Mouse (Mus musculus): ENCODE data around the gene Dip2c. TPM values are rescaled to one million over a fixed set of nuclear protein-coding genes. Genes with fewer than 3 reads are reported as not detected.

The Dip2c gene
- polyA plus RNA-seq, 1 experiment from 2014 or later: 11.7 TPM

DNA sequence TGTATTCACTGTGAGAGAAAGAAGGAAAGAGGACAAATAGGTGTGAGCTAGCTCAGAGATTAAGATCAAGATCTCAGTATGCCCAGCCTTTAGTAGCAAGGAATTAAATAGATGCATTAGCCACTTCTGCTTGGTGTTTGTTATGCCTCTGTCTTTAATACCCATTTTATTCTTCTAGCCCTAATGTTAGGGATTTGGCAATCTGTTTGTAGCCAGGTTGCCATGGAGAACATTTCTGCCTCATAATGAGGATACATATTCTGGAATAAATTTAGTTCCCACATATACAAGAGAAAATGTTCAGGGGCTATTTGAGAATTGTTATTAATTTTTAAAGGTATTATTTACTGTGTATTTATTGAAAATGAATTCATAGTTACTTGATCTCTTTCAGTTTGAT lies 374.3 kb downstream of the Dip2c start:
- H3K4me3 ChIP-seq (ENCODE audit: low read depth, low read length): no peak overlapping the region

DNA sequence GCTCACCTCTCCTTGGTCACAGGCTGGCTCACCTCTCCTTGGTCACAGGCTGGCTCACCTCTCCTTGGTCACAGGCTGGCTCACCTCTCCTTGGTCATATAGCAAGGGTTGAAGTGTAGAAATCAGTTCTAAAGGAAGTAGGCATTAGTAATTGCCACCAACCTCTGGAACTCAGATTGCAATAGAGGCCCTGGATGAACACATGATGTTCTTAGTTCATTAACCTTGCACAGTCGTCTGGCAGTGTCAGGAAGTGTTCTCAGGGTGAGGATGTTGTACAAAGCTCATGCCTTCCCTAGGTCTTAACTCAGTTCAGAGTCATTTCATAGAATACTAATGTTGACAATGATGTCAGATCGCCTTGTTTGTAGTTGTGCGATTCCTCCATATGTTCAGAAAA lies 376.7 kb downstream of the Dip2c start:
- Histone ChIP-seq H3K4me3 (ENCODE audit: low read depth, low read length) (no peak overlapping the region), H3K4me1 (ENCODE audit: control insufficient read depth, insufficient read depth, low read length) (no peaks in the 10 kb centered on the region), H3K9ac (ENCODE audit: low read depth, low read length) (no peak overlapping the region), H3K9me3 (ENCODE audit: control insufficient read depth, low read length) (no peaks in the 10 kb centered on the region), H3K36me3 (ENCODE audit: control insufficient read depth, insufficient read depth, low read length) (peaks cover 12% of the 10 kb centered on the region; the same call in 1 of the 2 replicates), H3K27ac (replicated peaks; ENCODE audit: low read depth, low read length) (no peak overlapping the region), H3K27me3 (replicated peaks; ENCODE audit: control insufficient read depth, insufficient read depth, low read length) (no peaks in the 10 kb centered on the region), H3K4me2 (ENCODE audit: low read depth, low read length) (no peak overlapping the region)
- no peak for ATAC-seq (ENCODE audit: low read depth)
- DNase-seq (ENCODE audit: low spot score): no peak
- WGBS: 78% methylated on average over 3 of the region's 3 CpGs

More for the DNA sequence above, 374.3 kb downstream of the Dip2c start:
- Histone ChIP-seq H3K4me2 (ENCODE audit: low read depth, low read length) (no peak overlapping the region), H3K27ac (replicated peaks; ENCODE audit: low read depth, low read length) (no peak overlapping the region), H3K9me3 (ENCODE audit: control insufficient read depth, low read length) (no peaks in the 10 kb centered on the region), H3K9ac (ENCODE audit: low read depth, low read length) (no peak overlapping the region), H3K4me1 (ENCODE audit: control insufficient read depth, insufficient read depth, low read length) (no peaks in the 10 kb centered on the region), H3K36me3 (ENCODE audit: control insufficient read depth, insufficient read depth, low read length) (peaks cover 6% of the 10 kb centered on the region; the same call in 1 of the 2 replicates), H3K27me3 (replicated peaks; ENCODE audit: control insufficient read depth, insufficient read depth, low read length) (no peaks in the 10 kb centered on the region)
- ATAC-seq (ENCODE audit: low read depth): no peak
- no peak for DNase-seq (ENCODE audit: low spot score)

DNA sequence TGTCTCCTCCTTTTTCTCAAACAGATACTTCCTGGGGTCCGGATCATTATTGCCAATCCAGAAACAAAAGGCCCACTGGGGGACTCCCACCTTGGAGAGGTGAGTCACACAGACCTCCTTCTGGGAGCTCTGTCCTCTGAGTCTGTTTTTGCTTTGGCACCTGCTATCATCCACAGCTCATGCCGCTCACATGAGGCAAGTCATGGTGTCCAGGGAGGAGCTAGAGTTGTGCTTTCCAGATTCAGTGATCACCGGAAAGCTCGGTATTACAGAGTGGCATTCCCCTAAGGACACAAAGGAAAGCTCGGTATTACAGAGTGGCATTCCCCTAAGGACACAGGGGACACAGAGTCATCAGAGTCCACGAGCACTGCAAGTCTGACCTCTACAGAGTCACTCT lies 380.3 kb downstream of the Dip2c start:
- Histone ChIP-seq H3K27me3 (replicated peaks; ENCODE audit: control insufficient read depth, insufficient read depth, low read length) (no peaks in the 10 kb centered on the region), H3K4me1 (ENCODE audit: control insufficient read depth, insufficient read depth, low read length) (no peaks in the 10 kb centered on the region), H3K27ac (replicated peaks; ENCODE audit: low read depth, low read length) (no peak overlapping the region), H3K4me3 (ENCODE audit: low read depth, low read length) (no peak overlapping the region), H3K4me2 (ENCODE audit: low read depth, low read length) (no peak overlapping the region), H3K9me3 (ENCODE audit: control insufficient read depth, low read length) (no peaks in the 10 kb centered on the region), H3K9ac (ENCODE audit: low read depth, low read length) (no peak overlapping the region), H3K36me3 (ENCODE audit: control insufficient read depth, insufficient read depth, low read length) (peaks cover 35% of the 10 kb centered on the region)
- DNase-seq (ENCODE audit: low spot score) (no peak), ATAC-seq (ENCODE audit: low read depth) (no peak)
- WGBS: 87% methylated on average over 6 of the region's 6 CpGs

DNA sequence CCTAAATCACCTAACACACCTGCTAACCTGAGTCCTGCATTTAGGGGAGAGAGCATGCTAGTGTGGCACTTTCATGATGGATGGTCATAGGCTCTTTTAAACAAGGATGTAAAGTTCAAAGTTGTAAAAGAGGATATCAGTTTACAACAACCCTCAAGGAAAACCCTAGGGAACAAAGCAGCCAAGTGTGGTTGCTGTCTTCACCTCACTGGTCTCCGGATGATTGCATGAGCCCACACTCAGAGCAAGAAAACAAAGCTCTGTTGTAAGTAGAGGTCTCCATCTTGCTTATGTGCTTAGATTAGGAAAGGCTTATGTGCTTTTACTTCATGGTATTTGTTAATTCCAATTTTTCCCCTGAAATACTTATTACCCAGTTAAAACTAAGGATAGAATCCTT lies 384.4 kb downstream of the Dip2c start:
- no peaks in the 10 kb centered on the region for H3K9me3 ChIP-seq (ENCODE audit: control insufficient read depth, low read length)
- no peaks in the 10 kb centered on the region for H3K4me1 ChIP-seq (ENCODE audit: control insufficient read depth, insufficient read depth, low read length)
- no peak overlapping the region for H3K27ac ChIP-seq (replicated peaks; ENCODE audit: low read depth, low read length)
- H3K27me3 ChIP-seq (replicated peaks; ENCODE audit: control insufficient read depth, insufficient read depth, low read length): no peaks in the 10 kb centered on the region
- H3K4me3 ChIP-seq (ENCODE audit: low read depth, low read length): no peak overlapping the region
- no peak overlapping the region for H3K9ac ChIP-seq (ENCODE audit: low read depth, low read length)
- 49% methylated on average over 1 of the region's 1 CpGs for WGBS
- H3K36me3 ChIP-seq (ENCODE audit: control insufficient read depth, insufficient read depth, low read length): peaks cover 61% of the 10 kb centered on the region
- ATAC-seq (ENCODE audit: low read depth) (no peak), DNase-seq (ENCODE audit: low spot score) (no peak)
- H3K4me2 ChIP-seq (ENCODE audit: low read depth, low read length): no peak overlapping the region

DNA sequence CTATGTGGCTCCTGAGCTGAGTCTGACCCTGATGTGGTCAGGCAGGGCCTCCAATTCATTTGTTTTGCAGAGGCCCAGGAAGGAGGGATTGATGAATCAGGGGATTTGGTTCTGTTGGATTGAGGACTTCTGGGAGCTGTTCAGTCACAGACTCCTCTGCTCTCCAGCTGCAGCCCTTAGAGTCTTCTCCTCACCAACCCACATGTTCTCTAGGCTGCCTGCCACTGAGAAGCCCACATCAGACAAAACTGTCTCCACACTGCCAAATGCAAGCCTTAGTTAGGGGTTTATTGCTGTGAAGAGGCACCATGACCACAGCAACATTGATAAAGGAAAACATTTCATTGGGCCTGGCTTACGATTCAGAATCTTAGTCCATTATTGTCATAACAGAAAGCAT lies 387.3 kb downstream of the Dip2c start:
- Histone ChIP-seq H3K4me2 (ENCODE audit: low read depth, low read length) (no peak overlapping the region), H3K4me3 (ENCODE audit: low read depth, low read length) (no peak overlapping the region), H3K4me1 (ENCODE audit: control insufficient read depth, insufficient read depth, low read length) (no peaks in the 10 kb centered on the region), H3K9ac (ENCODE audit: low read depth, low read length) (no peak overlapping the region), H3K27me3 (replicated peaks; ENCODE audit: control insufficient read depth, insufficient read depth, low read length) (no peaks in the 10 kb centered on the region), H3K27ac (replicated peaks; ENCODE audit: low read depth, low read length) (no peak overlapping the region), H3K36me3 (ENCODE audit: control insufficient read depth, insufficient read depth, low read length) (peaks cover 48% of the 10 kb centered on the region), H3K9me3 (ENCODE audit: control insufficient read depth, low read length) (no peaks in the 10 kb centered on the region)
- no peak for ATAC-seq (ENCODE audit: low read depth)
- no peak for DNase-seq (ENCODE audit: low spot score)
- 88% methylated on average over 1 of the region's 1 CpGs for WGBS

DNA sequence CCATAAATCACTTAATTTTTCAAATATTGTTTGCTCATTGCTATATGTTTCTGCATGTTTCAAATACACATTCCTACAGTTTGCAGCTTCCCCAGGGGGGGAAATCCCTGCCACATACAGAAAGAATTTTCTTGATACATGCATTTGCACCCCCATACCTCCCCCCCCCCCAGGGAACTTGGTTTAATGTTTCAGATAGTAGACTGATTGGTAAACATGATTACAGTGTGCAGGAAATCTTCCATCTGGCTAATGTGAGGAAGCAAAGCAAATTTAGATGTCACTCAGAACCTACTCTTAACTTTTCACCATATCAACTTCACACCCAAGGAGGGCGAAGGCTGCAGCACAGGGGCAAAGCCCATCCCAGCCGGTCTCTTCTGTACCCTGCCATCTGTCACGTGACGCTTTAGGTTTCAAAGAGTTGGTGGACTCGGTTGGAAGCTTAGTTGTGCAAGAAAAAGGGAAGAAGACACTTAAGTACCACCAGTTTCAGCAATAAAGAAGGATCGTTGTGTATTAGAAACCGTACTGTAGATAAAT lies 391.7 kb downstream of the Dip2c start:
- Histone ChIP-seq H3K27me3 (replicated peaks; ENCODE audit: control insufficient read depth, insufficient read depth, low read length) (no peaks in the 10 kb centered on the region), H3K4me2 (ENCODE audit: low read depth, low read length) (no peak overlapping the region), H3K9ac (ENCODE audit: low read depth, low read length) (no peak overlapping the region), H3K36me3 (ENCODE audit: control insufficient read depth, insufficient read depth, low read length) (peaks cover 20% of the 10 kb centered on the region; the same call in 1 of the 2 replicates), H3K4me3 (ENCODE audit: low read depth, low read length) (no peak overlapping the region), H3K9me3 (ENCODE audit: control insufficient read depth, low read length) (no peaks in the 10 kb centered on the region), H3K4me1 (ENCODE audit: control insufficient read depth, insufficient read depth, low read length) (no peaks in the 10 kb centered on the region), H3K27ac (replicated peaks; ENCODE audit: low read depth, low read length) (no peak overlapping the region)
- no peak for DNase-seq (ENCODE audit: low spot score)
- 77% methylated on average over 7 of the region's 7 CpGs for WGBS
- no peak for ATAC-seq (ENCODE audit: low read depth)

DNA sequence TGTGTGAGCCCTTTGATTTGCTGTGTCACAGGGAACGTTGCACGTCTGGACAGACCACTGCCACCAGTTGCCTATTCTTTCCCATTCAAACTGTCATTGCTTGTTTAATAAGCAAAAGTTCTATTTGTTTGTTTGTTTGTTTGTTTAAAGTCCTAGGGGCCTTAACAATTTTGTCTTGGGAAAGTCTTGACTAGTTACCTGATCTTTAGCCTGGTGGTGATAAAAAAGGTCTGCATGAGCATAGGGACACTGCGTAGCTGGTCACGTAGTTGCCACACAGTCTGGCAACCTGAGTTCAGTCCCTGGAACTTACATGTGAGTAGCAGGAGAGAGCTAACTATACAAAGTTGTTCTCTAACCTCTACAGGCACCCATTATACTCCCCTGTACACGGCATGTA lies 392.9 kb downstream of the Dip2c start:
- Histone ChIP-seq H3K9ac (ENCODE audit: low read depth, low read length) (no peak overlapping the region), H3K9me3 (ENCODE audit: control insufficient read depth, low read length) (no peaks in the 10 kb centered on the region), H3K27me3 (replicated peaks; ENCODE audit: control insufficient read depth, insufficient read depth, low read length) (no peaks in the 10 kb centered on the region), H3K4me1 (ENCODE audit: control insufficient read depth, insufficient read depth, low read length) (no peaks in the 10 kb centered on the region), H3K4me3 (ENCODE audit: low read depth, low read length) (no peak overlapping the region), H3K4me2 (ENCODE audit: low read depth, low read length) (no peak overlapping the region), H3K36me3 (ENCODE audit: control insufficient read depth, insufficient read depth, low read length) (0 out of 2 replicates have a peak, but pooled peaks cover 12% of the 10 kb centered on the region), H3K27ac (replicated peaks; ENCODE audit: low read depth, low read length) (no peak overlapping the region)
- ATAC-seq (ENCODE audit: low read depth): no peak
- no peak for DNase-seq (ENCODE audit: low spot score)
- WGBS: 87% methylated on average over 5 of the region's 5 CpGs

DNA sequence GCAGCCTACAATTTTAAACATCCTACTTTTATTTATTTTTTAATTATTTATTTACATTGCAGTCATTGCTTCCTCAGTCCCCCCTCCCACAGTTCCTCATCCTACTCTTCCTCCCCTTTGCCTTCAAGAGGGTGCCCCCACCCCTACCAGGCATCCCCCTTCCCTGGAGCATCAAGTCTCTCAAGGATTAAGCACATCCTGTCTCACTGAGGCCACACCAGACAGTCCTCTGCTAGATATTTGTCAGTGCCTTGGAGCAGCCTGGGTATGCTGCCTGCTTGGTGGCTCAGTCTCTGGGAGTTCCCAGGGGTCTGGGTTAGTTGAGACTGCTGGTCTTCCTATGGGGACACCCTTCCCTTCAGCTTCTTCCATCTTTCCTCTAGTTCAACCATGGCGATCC lies 397.8 kb downstream of the Dip2c start:
- Histone ChIP-seq H3K4me1 (ENCODE audit: control insufficient read depth, insufficient read depth, low read length) (no peaks in the 10 kb centered on the region), H3K9ac (ENCODE audit: low read depth, low read length) (no peak overlapping the region), H3K27me3 (replicated peaks; ENCODE audit: control insufficient read depth, insufficient read depth, low read length) (no peaks in the 10 kb centered on the region), H3K27ac (replicated peaks; ENCODE audit: low read depth, low read length) (no peak overlapping the region), H3K4me2 (ENCODE audit: low read depth, low read length) (no peak overlapping the region), H3K36me3 (ENCODE audit: control insufficient read depth, insufficient read depth, low read length) (no peaks in the 10 kb centered on the region), H3K4me3 (ENCODE audit: low read depth, low read length) (no peak overlapping the region), H3K9me3 (ENCODE audit: control insufficient read depth, low read length) (peaks cover 8% of the 10 kb centered on the region)
- DNase-seq (ENCODE audit: low spot score): no peak
- no peak for ATAC-seq (ENCODE audit: low read depth)
- WGBS: 93% methylated on average over 1 of the region's 1 CpGs

DNA sequence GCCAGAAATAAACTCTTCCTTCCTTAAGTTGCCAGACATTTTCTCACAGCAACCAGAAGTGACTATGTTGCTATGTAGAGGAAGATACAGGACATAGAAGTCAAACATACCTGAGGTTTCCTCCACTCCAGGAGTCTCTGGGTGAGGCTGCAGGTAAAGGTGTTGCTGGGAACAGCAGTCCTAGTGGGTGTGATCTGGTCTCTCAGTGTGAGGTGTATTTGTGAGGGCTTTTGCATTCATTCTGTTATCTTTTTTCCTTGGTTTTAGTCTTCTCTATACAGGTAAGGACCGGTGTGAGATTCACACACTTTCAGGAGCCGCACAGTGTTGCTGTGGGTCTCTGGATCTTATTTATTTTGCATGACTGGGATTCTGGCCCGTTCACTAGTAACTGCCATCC lies 405.2 kb downstream of the Dip2c start:
- H3K36me3 ChIP-seq (ENCODE audit: control insufficient read depth, insufficient read depth, low read length): peaks cover 47% of the 10 kb centered on the region
- no peak overlapping the region for H3K4me3 ChIP-seq (ENCODE audit: low read depth, low read length)
- no peaks in the 10 kb centered on the region for H3K27me3 ChIP-seq (replicated peaks; ENCODE audit: control insufficient read depth, insufficient read depth, low read length)
- ATAC-seq (ENCODE audit: low read depth): no peak
- H3K4me1 ChIP-seq (ENCODE audit: control insufficient read depth, insufficient read depth, low read length): no peaks in the 10 kb centered on the region
- H3K4me2 ChIP-seq (ENCODE audit: low read depth, low read length): no peak overlapping the region
- H3K9me3 ChIP-seq (ENCODE audit: control insufficient read depth, low read length): peaks cover under 1% of the 10 kb centered on the region
- no peak overlapping the region for H3K27ac ChIP-seq (replicated peaks; ENCODE audit: low read depth, low read length)
- H3K9ac ChIP-seq (ENCODE audit: low read depth, low read length): no peak overlapping the region
- no peak for DNase-seq (ENCODE audit: low spot score)
- WGBS: 98% methylated on average over 3 of the region's 3 CpGs

All from embryonic facial prominence, embryonic 14.5 days (tissue).